Mouse (Mus musculus): ENCODE results near the gene Ccer2. TPM values are rescaled to one million over a fixed set of nuclear protein-coding genes. Genes with fewer than 3 reads are reported as not detected.

Ccer2 gene
- polyA plus RNA-seq, 1 experiment = not detected

DNA sequence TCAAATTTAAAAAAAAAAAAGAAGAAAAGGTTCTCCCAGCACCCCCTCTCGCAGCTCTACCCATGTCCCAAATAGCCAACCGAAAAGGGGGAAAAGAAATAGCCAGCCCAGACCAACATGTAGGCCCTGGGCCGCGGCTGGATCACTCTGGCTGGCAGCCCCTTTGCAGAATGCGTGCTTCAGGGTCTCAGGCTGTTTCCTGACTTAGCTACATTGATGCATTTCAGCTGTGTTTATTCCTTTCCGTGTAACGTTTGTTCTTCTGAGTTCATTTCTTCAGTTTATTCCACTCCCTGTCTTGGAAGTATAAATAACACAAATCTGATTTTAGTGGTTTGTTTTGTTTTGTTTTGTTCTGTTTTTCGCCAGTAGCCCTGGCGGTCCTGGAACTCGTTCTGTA, 38.2 kb upstream of the Ccer2 start:
- H3K79me2 ChIP-seq (ENCODE audit: control insufficient read depth, insufficient read depth) = no peaks in the 10 kb centered on the region
- peak overlapping the region; percentile 39 for H3K4me3 ChIP-seq (ENCODE audit: insufficient read depth, poor library complexity, severe bottlenecking)
- TF ChIP-seq MYOD1 (IDR thresholded peaks at IDR 0.05; ENCODE audit: control insufficient read depth, insufficient read length, low read depth) = no peak
- no peak for TF ChIP-seq CEBPB (IDR thresholded peaks at IDR 0.05; ENCODE audit: low read depth)
- TF ChIP-seq USF1 (IDR thresholded peaks at IDR 0.05; ENCODE audit: low read depth) = no peak
- TF ChIP-seq MYOG (IDR thresholded peaks at IDR 0.05; ENCODE audit: control insufficient read depth, extremely low read depth, insufficient read length) = no peak
- TF ChIP-seq FOSL1 (IDR thresholded peaks at IDR 0.05; ENCODE audit: insufficient read depth, low read length, poor library complexity, severe bottlenecking) = no peak
- TF ChIP-seq MAX (IDR thresholded peaks at IDR 0.05) = no peak
- no peak for TF ChIP-seq CTCF (IDR thresholded peaks at IDR 0.05; ENCODE audit: control insufficient read depth, insufficient read depth, insufficient read length)
- H3K79me3 ChIP-seq (ENCODE audit: low read depth) = no peaks in the 10 kb centered on the region
- H3K36me3 ChIP-seq (ENCODE audit: control insufficient read depth, insufficient read depth) = no peaks in the 10 kb centered on the region
- H3ac ChIP-seq (ENCODE audit: control insufficient read depth, insufficient read length, low read depth) = no peak overlapping the region
- no peaks in the 10 kb centered on the region for H3K27me3 ChIP-seq (ENCODE audit: control insufficient read depth, insufficient read depth, insufficient read length)

- H3K79me2 ChIP-seq (ENCODE audit: control insufficient read depth, insufficient read depth) = no peaks in the 10 kb centered on the region
- no peak overlapping the region for H3K4me3 ChIP-seq (ENCODE audit: insufficient read depth, poor library complexity, severe bottlenecking)
- TF ChIP-seq FOSL1 (IDR thresholded peaks at IDR 0.05; ENCODE audit: insufficient read depth, low read length, poor library complexity, severe bottlenecking) (no peak), MYOD1 (IDR thresholded peaks at IDR 0.05; ENCODE audit: control insufficient read depth, insufficient read length, low read depth) (no peak), CEBPB (IDR thresholded peaks at IDR 0.05; ENCODE audit: low read depth) (no peak), MAX (IDR thresholded peaks at IDR 0.05) (no peak)
- no peaks in the 10 kb centered on the region for H3K27me3 ChIP-seq (ENCODE audit: control insufficient read depth, insufficient read depth, insufficient read length)
- no peaks in the 10 kb centered on the region for H3K79me3 ChIP-seq (ENCODE audit: low read depth)
- H3ac ChIP-seq (ENCODE audit: control insufficient read depth, insufficient read length, low read depth) = no peak overlapping the region
- H3K36me3 ChIP-seq (ENCODE audit: control insufficient read depth, insufficient read depth) = no peaks in the 10 kb centered on the region
Observed at GRCm38 (mm10) chr7:28719159-28719558, 36.8 kb upstream of the Ccer2 start.

GRCm38 (mm10) chr7:28719650-28720049, 36.3 kb upstream of the Ccer2 start:
- no peaks in the 10 kb centered on the region for H3K79me3 ChIP-seq (ENCODE audit: low read depth)
- H3K36me3 ChIP-seq (ENCODE audit: control insufficient read depth, insufficient read depth) = no peaks in the 10 kb centered on the region
- H3K79me2 ChIP-seq (ENCODE audit: control insufficient read depth, insufficient read depth) = no peaks in the 10 kb centered on the region
- H3K4me3 ChIP-seq (ENCODE audit: insufficient read depth, poor library complexity, severe bottlenecking) = no peak overlapping the region
- H3K27me3 ChIP-seq (ENCODE audit: control insufficient read depth, insufficient read depth, insufficient read length) = no peaks in the 10 kb centered on the region
- TF ChIP-seq USF1 (IDR thresholded peaks at IDR 0.05; ENCODE audit: low read depth) (no peak), MYOD1 (IDR thresholded peaks at IDR 0.05; ENCODE audit: control insufficient read depth, insufficient read length, low read depth) (no peak), FOSL1 (IDR thresholded peaks at IDR 0.05; ENCODE audit: insufficient read depth, low read length, poor library complexity, severe bottlenecking) (no peak), MYOG (IDR thresholded peaks at IDR 0.05; ENCODE audit: control insufficient read depth, extremely low read depth, insufficient read length) (no peak), CEBPB (IDR thresholded peaks at IDR 0.05; ENCODE audit: low read depth) (no peak), CTCF (IDR thresholded peaks at IDR 0.05; ENCODE audit: control insufficient read depth, insufficient read depth, insufficient read length) (no peak), MAX (IDR thresholded peaks at IDR 0.05) (no peak)
- H3ac ChIP-seq (ENCODE audit: control insufficient read depth, insufficient read length, low read depth) = no peak overlapping the region

GRCm38 (mm10) chr7:28720753-28721537, 35.0 kb upstream of the Ccer2 start:
- Histone ChIP-seq H3ac (ENCODE audit: control insufficient read depth, insufficient read length, low read depth) (no peak overlapping the region), H3K79me3 (ENCODE audit: low read depth) (no peaks in the 10 kb centered on the region), H3K27me3 (ENCODE audit: control insufficient read depth, insufficient read depth, insufficient read length) (no peaks in the 10 kb centered on the region), H3K4me3 (ENCODE audit: insufficient read depth, poor library complexity, severe bottlenecking) (no peak overlapping the region), H3K79me2 (ENCODE audit: control insufficient read depth, insufficient read depth) (no peaks in the 10 kb centered on the region), H3K36me3 (ENCODE audit: control insufficient read depth, insufficient read depth) (peaks cover 1% of the 10 kb centered on the region)
- peak; percentile 33 for TF ChIP-seq MYOD1 (IDR thresholded peaks at IDR 0.05; ENCODE audit: control insufficient read depth, insufficient read length, low read depth)
- TF ChIP-seq MAX (IDR thresholded peaks at IDR 0.05) = no peak

- Histone ChIP-seq H3ac (ENCODE audit: control insufficient read depth, insufficient read length, low read depth) (no peak overlapping the region), H3K79me3 (ENCODE audit: low read depth) (no peaks in the 10 kb centered on the region), H3K36me3 (ENCODE audit: control insufficient read depth, insufficient read depth) (peaks cover 5% of the 10 kb centered on the region), H3K4me3 (ENCODE audit: insufficient read depth, poor library complexity, severe bottlenecking) (no peak overlapping the region), H3K79me2 (ENCODE audit: control insufficient read depth, insufficient read depth) (no peaks in the 10 kb centered on the region), H3K27me3 (ENCODE audit: control insufficient read depth, insufficient read depth, insufficient read length) (no peaks in the 10 kb centered on the region)
- TF ChIP-seq CTCF (IDR thresholded peaks at IDR 0.05; ENCODE audit: control insufficient read depth, insufficient read depth, insufficient read length) = no peak
- TF ChIP-seq CEBPB (IDR thresholded peaks at IDR 0.05; ENCODE audit: low read depth) = no peak
- TF ChIP-seq FOSL1 (IDR thresholded peaks at IDR 0.05; ENCODE audit: insufficient read depth, low read length, poor library complexity, severe bottlenecking) = no peak
- TF ChIP-seq MYOD1 (IDR thresholded peaks at IDR 0.05; ENCODE audit: control insufficient read depth, insufficient read length, low read depth) = no peak
- no peak for TF ChIP-seq MAX (IDR thresholded peaks at IDR 0.05)
- no peak for TF ChIP-seq USF1 (IDR thresholded peaks at IDR 0.05; ENCODE audit: low read depth)
- TF ChIP-seq MYOG (IDR thresholded peaks at IDR 0.05; ENCODE audit: control insufficient read depth, extremely low read depth, insufficient read length) = no peak
Observed at GRCm38 (mm10) chr7:28722079-28722478, 33.9 kb upstream of the Ccer2 start.

DNA sequence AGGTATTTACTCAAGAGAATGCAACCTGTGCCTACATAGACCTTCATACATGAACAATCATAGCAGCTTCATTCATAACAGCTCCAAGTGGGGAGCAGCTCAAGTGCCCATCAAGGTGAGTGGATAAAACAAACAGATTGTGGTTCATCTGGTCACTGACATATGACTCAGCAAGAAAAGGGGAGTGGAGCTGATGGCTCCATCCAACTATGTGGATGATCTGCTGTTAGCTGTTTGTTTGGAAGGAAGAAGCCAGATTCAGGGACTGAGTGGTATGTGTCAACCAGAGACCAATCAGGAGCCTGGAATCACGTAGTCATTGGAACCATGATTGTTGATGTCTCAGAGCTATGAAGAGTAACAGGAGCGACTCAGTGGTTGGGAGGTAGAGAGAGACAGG, 31.4 kb upstream of the Ccer2 start:
- no peak overlapping the region for H3ac ChIP-seq (ENCODE audit: control insufficient read depth, insufficient read length, low read depth)
- TF ChIP-seq MYOG (IDR thresholded peaks at IDR 0.05; ENCODE audit: control insufficient read depth, extremely low read depth, insufficient read length) = no peak
- TF ChIP-seq CEBPB (IDR thresholded peaks at IDR 0.05; ENCODE audit: low read depth) = no peak
- TF ChIP-seq MYOD1 (IDR thresholded peaks at IDR 0.05; ENCODE audit: control insufficient read depth, insufficient read length, low read depth) = no peak
- no peak for TF ChIP-seq MAX (IDR thresholded peaks at IDR 0.05)
- no peaks in the 10 kb centered on the region for H3K79me3 ChIP-seq (ENCODE audit: low read depth)
- H3K36me3 ChIP-seq (ENCODE audit: control insufficient read depth, insufficient read depth) = peaks cover 5% of the 10 kb centered on the region
- no peak overlapping the region for H3K4me3 ChIP-seq (ENCODE audit: insufficient read depth, poor library complexity, severe bottlenecking)
- no peaks in the 10 kb centered on the region for H3K27me3 ChIP-seq (ENCODE audit: control insufficient read depth, insufficient read depth, insufficient read length)
- H3K79me2 ChIP-seq (ENCODE audit: control insufficient read depth, insufficient read depth) = no peaks in the 10 kb centered on the region
